ENCODE assay signal across 10 mouse cellular contexts in genomic region chr12:21165891-21166342, GRCm38 (mm10).
DNase-seq lines count a peak whose midpoint lies in the region; ATAC-seq lines count a peak whose summit lies in the region.
"Had no signal": no experiment of that assay in that cellular context is flagged by ENCODE, and none has a peak within 500 bp of the region (broad histone marks: within the 10 kb centered on the region; RNA-seq: fewer than 3 reads in every experiment).

No protein-coding gene starts in this region.

- no peak overlapping the region for H3K4me3 ChIP-seq in kidney, embryonic 14.5 days (ENCODE audit: low read length)
- H3K4me3 ChIP-seq in brown adipose tissue, adult 24 weeks (ENCODE audit: insufficient read depth, low read depth, low read length): no peak overlapping the region
- H3K4me3 ChIP-seq: embryonic facial prominence, embryonic 15.5 days; hindbrain, embryonic 15.5 days had no signal

- H3K9ac ChIP-seq in kidney, embryonic 14.5 days (ENCODE audit: low read depth, low read length): no peak overlapping the region
- H3K9ac ChIP-seq: embryonic facial prominence, embryonic 15.5 days; hindbrain, embryonic 15.5 days had no signal

- peak overlapping the region; percentile 8; the same call in 1 of the 2 replicates for H3K27ac ChIP-seq in kidney, embryonic 14.5 days (ENCODE audit: low read depth, low read length)
- peak overlapping the region; percentile 36; the same call in 1 of the 2 replicates for H3K27ac ChIP-seq in brown adipose tissue, adult 24 weeks (replicated peaks; ENCODE audit: low read depth, low read length)
- H3K27ac ChIP-seq: embryonic facial prominence, embryonic 15.5 days; hindbrain, embryonic 15.5 days had no signal

- no peaks in the 10 kb centered on the region for H3K9me3 ChIP-seq in kidney, embryonic 14.5 days (ENCODE audit: control insufficient read depth, low read length)
- H3K9me3 ChIP-seq: embryonic facial prominence, embryonic 15.5 days; hindbrain, embryonic 15.5 days had no signal

- H3K27me3 ChIP-seq in kidney, embryonic 14.5 days (ENCODE audit: control insufficient read depth, insufficient read depth, low read length): no peaks in the 10 kb centered on the region
- H3K27me3 ChIP-seq: embryonic facial prominence, embryonic 15.5 days; hindbrain, embryonic 15.5 days had no signal

- DNase-seq in kidney, postnatal 36 days: no peak
- DNase-seq in heart, postnatal 10 days: peak; percentile 50 to 54
- peak; percentile 36 for DNase-seq in lung, postnatal 10 days
- DNase-seq in ovary, postnatal 10 days (ENCODE audit: low spot score): no peak
- DNase-seq in yolk sac, embryonic 10.5 days (ENCODE audit: low spot score): no peak
- DNase-seq in gastrocnemius, adult 18-20 months (ENCODE audit: low spot score): no peak

- no peak overlapping the region for H3K4me2 ChIP-seq in kidney, embryonic 14.5 days (replicated peaks; ENCODE audit: low read depth, low read length)
- H3K4me2 ChIP-seq: embryonic facial prominence, embryonic 15.5 days; hindbrain, embryonic 15.5 days had no signal

- WGBS in kidney, embryonic 14.5 days: 17% methylated on average over 7 of the region's 7 CpGs

- ATAC-seq in kidney, embryonic 14.5 days (ENCODE audit: low FRiP score, low TSS enrichment): peak; percentile 50

- H3K4me1 ChIP-seq in kidney, embryonic 14.5 days (ENCODE audit: control insufficient read depth, insufficient read depth, low read length): peaks cover 44% of the 10 kb centered on the region
- peaks cover 34% of the 10 kb centered on the region for H3K4me1 ChIP-seq in brown adipose tissue, adult 24 weeks (ENCODE audit: control insufficient read depth, insufficient read depth, insufficient read length, low read length)

- intact Hi-C loops in heart, postnatal 10 days (cut with DNase I): no loop called here

- peaks cover 14% of the 10 kb centered on the region for H3K36me3 ChIP-seq in kidney, embryonic 14.5 days (ENCODE audit: control insufficient read depth, insufficient read depth, low read length)

Comparison
In these comparisons a context has a peak if more than half of its experiments do, and no peak if none do; other contexts are left out.
1. DNase-seq: peak in heart, postnatal 10 days (2 of 2) and lung, postnatal 10 days (single experiment); none in kidney, postnatal 36 days (0 of 2), ovary, postnatal 10 days (single experiment), yolk sac, embryonic 10.5 days (single experiment) and gastrocnemius, adult 18-20 months (single experiment).